In the genomic region with DNA sequence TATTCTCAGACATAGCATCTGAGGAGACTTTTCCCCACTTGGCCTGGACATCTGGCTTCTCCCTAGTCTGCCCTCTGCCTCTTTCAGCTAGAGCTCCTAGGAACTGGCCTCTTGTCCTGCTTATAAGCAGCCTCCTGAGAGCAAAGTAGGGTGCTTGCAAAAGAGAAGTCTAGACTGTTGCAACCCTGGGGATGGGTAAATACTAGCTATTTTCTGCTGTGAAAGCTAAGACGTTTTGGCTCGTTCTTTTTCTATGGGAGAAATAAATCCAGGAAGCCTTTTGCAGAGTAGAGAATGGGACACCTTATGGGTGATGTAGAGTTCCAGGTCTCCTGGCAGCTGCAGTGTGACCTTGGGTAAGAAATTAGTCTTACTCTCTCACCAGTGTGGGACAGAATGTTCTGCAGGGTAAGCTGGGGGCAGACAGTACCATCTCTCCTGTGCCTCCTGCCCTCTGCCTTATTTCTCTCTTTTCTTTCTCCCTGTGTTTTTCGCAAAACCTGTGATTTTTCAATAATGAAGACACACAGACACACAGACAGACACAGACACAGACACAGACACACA, we compare ENCODE assay signal across 26 mouse cellular contexts. TPM values are rescaled to one million over a fixed set of nuclear protein-coding genes. Genes with fewer than 3 reads are reported as not detected.
DNase-seq lines count a peak whose midpoint lies in the region; ATAC-seq and TF ChIP-seq lines count a peak whose summit lies in the region.
"Had no signal": no experiment of that assay in that cellular context is flagged by ENCODE, and none has a peak within 500 bp of the region (broad histone marks: within the 10 kb centered on the region; RNA-seq: fewer than 3 reads in every experiment).

No protein-coding gene starts in this region.

- peak overlapping the region; percentile 77 for H3K27ac ChIP-seq in liver, adult 2 months (replicated peaks; ENCODE audit: insufficient read depth, low read depth, low read length)
- H3K27ac ChIP-seq: forebrain, embryonic 10.5 days; heart, embryonic 15.5 days; hindbrain, embryonic 14.5 days; layer of hippocampus, adult 2 months; liver, embryonic 14.5 days; neural tube, embryonic 12.5 days had no signal

- TF ChIP-seq CTCF in liver, adult 2 months (IDR thresholded peaks at IDR 0.05; ENCODE audit: low read depth, low read length), result no peak

- no peak for TF ChIP-seq POLR2A in liver, adult 2 months (IDR thresholded peaks at IDR 0.05; ENCODE audit: extremely low read depth, insufficient read depth, low read length)

- peak; percentile 31; the same call in 1 of the 2 replicates for ATAC-seq in granulocyte monocyte progenitor cell, adult 5-6 weeks (replicated peaks; ENCODE audit: poor library complexity, severe bottlenecking)
- ATAC-seq: forebrain, embryonic 16.5 days; inflammation-experienced regulatory T-cells, adult 6 months had no signal

- peak; percentile 66 to 67 for DNase-seq in adrenal gland, adult (ENCODE audit: inconsistent age in 2 of 2, low spot score in 1 of 2)
- no peak for DNase-seq in adrenal gland, adult 8-10 months
- peak; percentile 83 for DNase-seq in liver, adult 2 months (ENCODE audit: extremely low read depth, low read depth, low spot score)
- DNase-seq in liver, result no peak
- DNase-seq in lung, postnatal 25 days (ENCODE audit: low spot score), result peak; percentile 55
- no peak for DNase-seq in yolk sac, embryonic 10.5 days (ENCODE audit: low spot score)
- no peak for DNase-seq in cerebellum, adult 11-12 months
- DNase-seq: cerebellum, adult 9-11 months; gastrocnemius, postnatal 25 days; heart, postnatal 36 days; kidney, adult 18-20 months; kidney, postnatal 14 days; midbrain, embryonic 14.5 days; right cerebral cortex, postnatal 25 days; spleen, adult 18-20 months had no signal

- H3K27me3 ChIP-seq in liver, adult 2 months (ENCODE audit: control insufficient read depth, insufficient read depth, low read length), result no peaks in the 10 kb centered on the region
- H3K27me3 ChIP-seq: heart, embryonic 15.5 days; neural tube, embryonic 12.5 days had no signal

- 27% methylated on average over 3 of the region's 3 CpGs for WGBS in liver, adult 2 months

- peak overlapping the region; percentile 35; the same call in 1 of the 2 replicates for H3K9ac ChIP-seq in liver, adult 2 months (ENCODE audit: low read depth, low read length)
- H3K9ac ChIP-seq: heart, embryonic 15.5 days; hindbrain, embryonic 14.5 days; liver, embryonic 14.5 days; neural tube, embryonic 12.5 days had no signal

- H3K4me1 ChIP-seq in liver, adult 2 months (ENCODE audit: control insufficient read depth, insufficient read depth, low read length), result peaks cover 34% of the 10 kb centered on the region
- H3K4me1 ChIP-seq: megakaryocyte, embryonic 14.5 days had no signal

- H3K79me2 ChIP-seq in liver, adult 2 months (ENCODE audit: control insufficient read depth, insufficient read depth, low read length), result no peaks in the 10 kb centered on the region

- H3K36me3 ChIP-seq in liver, adult 2 months (ENCODE audit: control insufficient read depth, insufficient read depth, low read length), result no peaks in the 10 kb centered on the region
- H3K36me3 ChIP-seq: forebrain, embryonic 10.5 days; heart, embryonic 15.5 days; neural tube, embryonic 12.5 days had no signal

- H3K4me3 ChIP-seq in liver, adult 2 months (ENCODE audit: insufficient read depth, low read depth, low read length), result no peak overlapping the region
- H3K4me3 ChIP-seq: forebrain, embryonic 10.5 days; heart, embryonic 15.5 days; layer of hippocampus, adult 2 months; megakaryocyte, embryonic 14.5 days; neural tube, embryonic 12.5 days had no signal

RNA-seq across cellular contexts. Expression of a gene that starts 37.6 kb away (rescaled TPM):
- total RNA-seq in adrenal gland, adult 8-10 months (2022), result 10 to 100 TPM; 48.8 to 85.1 (median 74.4) TPM
- 78.0 and 106 TPM in 2 replicates for total RNA-seq in liver, adult 2 months (2014; rRNA removed)
- 179 and 444 TPM in 2 replicates for polyA plus RNA-seq in liver, adult 2 months (2012; rRNA removed)
- total RNA-seq in granulocyte monocyte progenitor cell, adult 5-6 weeks (2014; fragmentation: Nextera tagmentation), result 1.8 and 2.3 TPM in 2 replicates
- total RNA-seq in granulocyte monocyte progenitor cell, adult 5-6 weeks (2017), result 7.5 and 20.4 TPM in 2 replicates

RNA-seq across cellular contexts. Expression of a gene that starts 46.7 kb away (rescaled TPM):
- 10 to 100 TPM; 58.1 to 94.0 (median 71.6) TPM for total RNA-seq in adrenal gland, adult 8-10 months (2022)
- 807 and 1,077 TPM in 2 replicates for total RNA-seq in liver, adult 2 months (2014; rRNA removed)
- polyA plus RNA-seq in liver, adult 2 months (2012; rRNA removed), result 826 and 1,028 TPM in 2 replicates
- 19.3 and 43.7 TPM in 2 replicates for total RNA-seq in granulocyte monocyte progenitor cell, adult 5-6 weeks (2014; fragmentation: Nextera tagmentation)
- total RNA-seq in granulocyte monocyte progenitor cell, adult 5-6 weeks (2017), result 27.4 and 31.4 TPM in 2 replicates
- polyA plus RNA-seq: embryonic facial prominence, embryonic 11.5 days; hindbrain, embryonic 14.5 days; neural tube, embryonic 12.5 days had no signal

RNA-seq across cellular contexts. Expression of a gene that starts 59.5 kb away (rescaled TPM):
- total RNA-seq in adrenal gland, adult 8-10 months (2022), result under 1 TPM in 3 of 4 experiments, not detected in 1; 0.12 to 0.49 (median 0.35) TPM
- not detected in 2 replicates for total RNA-seq in liver, adult 2 months (2014; rRNA removed)
- not detected in 2 replicates for polyA plus RNA-seq in liver, adult 2 months (2012; rRNA removed)
- total RNA-seq in granulocyte monocyte progenitor cell, adult 5-6 weeks (2014; fragmentation: Nextera tagmentation), result not detected in 2 replicates
- not detected in 2 replicates for total RNA-seq in granulocyte monocyte progenitor cell, adult 5-6 weeks (2017)
- polyA plus RNA-seq: inflammation-experienced regulatory T-cells, adult 6 months had no signal

Comparison
In these comparisons a context has a peak if more than half of its experiments do, and no peak if none do; other contexts are left out.
1. DNase-seq: peak in adrenal gland, adult (2 of 2), liver, adult 2 months (single experiment) and lung, postnatal 25 days (single experiment); none in adrenal gland, adult 8-10 months (single experiment), liver (single experiment), yolk sac, embryonic 10.5 days (single experiment) and cerebellum, adult 11-12 months (single experiment).